Mouse (Mus musculus): Measurements from ENCODE around the gene Sec11a. TPM values are rescaled to one million over a fixed set of nuclear protein-coding genes. Genes with fewer than 3 reads are reported as not detected.
"Not testable (repeated sequence)": the region's sequence is repeated elsewhere in the genome, so short reads cannot be mapped to it uniquely, and the experiment has no call there.

The Sec11a gene
- total RNA-seq, 2 experiments from 2014 or later, result 61.7 to 71.4 TPM

DNA sequence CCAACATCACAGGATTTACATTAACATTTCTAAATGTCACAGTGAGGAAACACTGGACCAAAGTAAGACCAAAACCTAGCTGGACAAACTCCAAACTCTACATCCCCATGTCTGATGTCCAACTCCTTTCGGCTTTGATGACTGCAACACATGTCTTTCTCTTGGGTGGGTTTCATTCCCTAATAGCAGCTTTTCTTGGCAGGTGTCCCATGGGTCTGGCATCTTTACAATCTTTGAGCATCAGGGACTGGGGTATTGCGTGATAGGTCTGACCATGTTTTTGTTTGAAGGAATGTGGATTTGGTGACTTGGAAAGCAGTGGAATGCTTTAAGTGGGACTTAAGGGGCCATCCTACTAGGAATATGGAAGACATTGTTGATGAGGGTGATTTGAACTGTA lies 9.3 kb upstream of the Sec11a start:
- DNase-seq, result no peak

DNA sequence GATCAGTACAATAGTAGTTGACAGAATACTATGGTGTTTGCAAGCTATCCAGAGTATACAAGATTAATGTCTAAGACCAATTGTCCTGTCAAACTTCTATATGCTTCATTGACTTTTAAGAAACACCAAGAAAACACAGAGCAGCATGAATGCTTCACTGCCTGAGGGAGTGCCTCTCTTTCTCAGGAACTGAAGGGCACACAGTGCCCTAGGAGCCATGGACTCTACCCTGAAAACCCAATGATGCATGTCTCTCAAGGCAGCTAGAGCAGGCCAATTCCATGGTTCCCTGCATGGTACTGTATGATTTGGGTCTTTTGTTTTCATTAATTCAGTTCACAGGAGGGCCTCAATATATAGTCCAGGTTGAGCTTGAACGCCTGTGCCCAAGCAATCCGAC lies 6.7 kb upstream of the Sec11a start:
- no peak for DNase-seq

DNA sequence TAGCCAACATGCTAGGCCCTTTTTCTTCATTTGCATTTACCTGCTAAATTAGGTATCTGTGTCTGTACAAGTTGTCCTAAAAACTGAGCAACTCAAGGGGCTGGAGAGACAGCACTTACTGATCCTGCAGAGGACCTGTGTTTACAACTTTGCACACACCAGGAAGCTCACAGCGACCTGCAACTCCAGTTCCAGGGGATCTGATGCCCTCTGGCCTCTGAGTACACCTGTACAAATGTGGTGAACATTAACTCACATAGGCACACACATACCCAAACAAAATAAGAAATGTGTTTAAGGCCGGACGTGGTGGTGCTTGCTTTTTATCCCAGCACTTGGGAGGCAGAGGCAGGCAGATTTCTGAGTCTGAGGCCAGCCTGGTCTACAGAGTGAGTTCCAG lies 4.6 kb upstream of the Sec11a start:
- no peak for DNase-seq

DNA sequence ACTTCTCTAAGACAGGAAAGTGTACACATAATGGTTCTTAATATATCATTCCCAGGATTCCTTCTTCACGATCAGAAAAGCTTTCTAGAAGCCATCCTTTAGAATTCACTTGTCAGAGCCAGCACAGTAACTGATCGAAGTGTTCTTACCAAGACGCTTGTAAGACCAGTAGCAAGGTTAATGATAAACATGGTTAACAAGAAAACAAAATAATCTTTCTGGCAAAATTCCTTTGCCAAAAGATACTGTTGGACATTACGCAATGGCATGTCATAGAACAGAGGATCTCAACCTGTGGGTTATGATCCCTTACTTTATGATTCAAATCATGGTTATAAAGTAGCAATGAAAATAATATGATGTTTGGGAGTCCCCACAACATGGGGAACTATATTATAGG lies 3.9 kb upstream of the Sec11a start:
- no peak for DNase-seq

DNA sequence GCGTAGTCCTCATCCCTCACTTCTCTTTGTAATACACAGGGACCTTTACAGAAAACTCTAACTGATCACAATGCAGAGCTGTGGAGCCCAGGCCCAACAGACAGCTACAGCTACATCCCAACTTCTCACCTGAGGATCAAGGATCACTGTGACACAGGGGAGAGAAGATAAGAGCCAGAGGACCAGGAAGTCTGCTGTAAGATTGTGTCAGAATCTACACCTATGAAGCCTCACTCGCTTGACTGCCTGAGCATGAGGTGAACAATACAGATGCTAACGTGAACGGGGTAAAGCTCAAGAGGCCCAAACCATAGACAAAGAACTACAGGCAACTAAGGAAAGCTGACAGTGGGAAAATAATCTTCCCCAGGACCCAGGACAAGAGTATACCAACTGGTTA lies 7.8 kb downstream of the Sec11a start:
- no peak for DNase-seq

DNA sequence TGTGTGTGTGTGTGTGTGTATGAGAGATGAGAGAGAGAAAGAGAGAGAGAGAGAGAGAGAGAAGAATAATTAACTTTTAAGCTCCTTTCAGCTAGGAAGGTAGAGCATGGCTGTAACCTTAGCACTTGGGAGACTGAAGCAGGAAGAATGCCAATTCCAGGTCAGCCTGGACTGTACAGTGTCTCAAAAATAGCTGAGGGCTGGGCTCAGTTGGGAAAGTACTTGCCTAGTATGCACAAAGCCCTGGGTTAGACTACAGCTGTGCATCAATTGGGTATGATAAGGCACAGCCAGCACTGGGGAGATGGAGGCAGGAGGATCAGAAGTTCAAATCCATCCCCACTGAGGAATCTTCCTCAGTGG lies 10.3 kb downstream of the Sec11a start:
- not testable (repeated sequence) for DNase-seq

DNA sequence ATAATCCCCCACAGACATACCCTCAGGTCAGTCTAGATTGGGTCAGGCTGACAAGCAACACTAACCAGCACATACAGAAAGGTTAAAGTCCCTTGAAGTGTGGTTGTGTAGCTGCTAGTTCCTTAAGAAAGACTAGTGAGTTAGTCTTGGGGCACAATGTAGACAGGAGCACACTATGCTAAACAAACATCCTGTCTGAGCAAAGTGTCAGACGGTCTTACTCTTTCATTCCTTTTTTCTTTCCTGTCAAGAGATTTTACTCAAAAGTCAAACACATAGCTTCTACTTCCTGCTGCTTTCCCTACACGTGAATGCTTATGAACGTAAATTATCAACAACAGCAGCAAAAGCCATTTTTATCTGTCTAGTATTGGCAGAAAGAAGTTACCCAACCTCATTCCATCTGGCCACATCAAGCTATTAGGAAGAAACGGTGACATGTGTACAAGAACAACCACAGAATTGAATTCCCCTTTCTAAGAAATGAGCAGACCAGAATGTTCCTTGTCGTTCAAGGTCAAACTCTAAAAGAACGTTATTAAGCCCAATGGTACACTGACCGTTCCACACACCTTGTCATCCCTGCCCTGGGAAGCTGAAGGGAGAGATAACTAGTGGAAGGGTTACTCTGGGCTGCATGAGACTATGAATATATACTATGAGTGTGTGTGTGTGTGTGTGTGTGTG lies 10.8 kb downstream of the Sec11a start:
- DNase-seq, result not testable (repeated sequence)

DNA sequence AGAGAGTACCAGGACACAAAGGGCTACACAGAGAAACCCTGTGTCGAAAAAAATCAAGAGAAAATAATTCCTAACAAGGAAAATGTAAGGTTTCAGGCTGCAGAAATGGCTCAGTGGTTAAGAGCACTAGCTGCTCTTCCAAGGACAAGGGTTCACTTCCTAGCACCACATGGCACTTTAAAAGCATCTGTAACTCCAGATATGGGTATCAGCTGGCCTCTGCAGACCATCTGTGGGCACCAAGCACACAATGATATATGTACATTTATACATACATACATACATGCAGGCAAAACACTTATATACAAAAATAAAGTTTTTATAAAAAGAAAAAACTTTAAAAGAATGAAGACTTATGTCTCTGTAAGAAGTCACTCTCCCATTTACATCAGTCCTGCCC lies 11.7 kb downstream of the Sec11a start:
- no peak for DNase-seq

DNA sequence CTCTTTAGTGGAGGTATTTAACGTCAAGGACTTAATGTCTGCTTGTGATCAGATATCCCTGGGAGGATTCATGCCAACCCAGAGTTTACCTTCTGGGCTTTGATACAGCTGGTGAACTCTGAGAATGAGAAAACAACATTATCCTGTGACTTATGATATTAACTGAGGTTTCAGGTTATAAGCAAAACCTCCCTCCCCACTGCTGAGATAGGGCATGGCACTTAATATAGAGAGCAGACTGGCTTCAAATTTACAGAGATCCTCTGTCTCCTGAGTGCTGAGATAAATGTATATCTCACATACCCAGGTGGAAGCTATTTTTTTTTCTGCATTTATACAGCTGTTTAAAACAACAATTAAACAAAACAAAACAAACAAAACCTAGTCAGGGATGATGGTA lies 14.8 kb downstream of the Sec11a start:
- DNase-seq, result no peak

DNA sequence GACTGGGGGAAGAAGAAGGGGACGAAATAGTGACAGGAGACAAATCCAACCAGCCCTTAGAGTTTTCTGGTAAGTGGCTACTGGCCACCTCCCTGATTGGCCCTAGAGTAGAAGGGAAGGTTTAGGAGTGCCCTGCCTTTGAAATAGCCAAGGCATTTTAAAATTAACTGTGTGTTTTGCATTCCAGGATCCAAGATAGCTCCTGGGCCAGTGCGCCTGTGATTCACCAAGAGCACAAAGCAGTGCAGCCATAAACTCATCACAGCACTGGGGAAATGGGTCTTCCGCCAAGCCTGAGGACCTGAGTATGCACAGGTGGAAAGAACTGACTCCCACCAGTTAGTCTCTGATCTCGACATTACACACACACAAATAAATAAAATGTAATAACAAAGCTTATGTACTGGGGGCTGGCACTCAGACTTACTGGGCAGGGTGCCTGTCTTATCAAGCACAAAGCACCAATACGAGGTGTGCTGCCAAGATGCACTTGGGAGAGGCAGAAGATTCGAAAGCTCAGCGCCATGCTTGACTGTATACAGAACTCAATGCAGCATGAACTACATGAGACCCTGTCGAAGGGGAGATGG lies 15.9 kb downstream of the Sec11a start:
- DNase-seq, result peak; percentile 48

DNA sequence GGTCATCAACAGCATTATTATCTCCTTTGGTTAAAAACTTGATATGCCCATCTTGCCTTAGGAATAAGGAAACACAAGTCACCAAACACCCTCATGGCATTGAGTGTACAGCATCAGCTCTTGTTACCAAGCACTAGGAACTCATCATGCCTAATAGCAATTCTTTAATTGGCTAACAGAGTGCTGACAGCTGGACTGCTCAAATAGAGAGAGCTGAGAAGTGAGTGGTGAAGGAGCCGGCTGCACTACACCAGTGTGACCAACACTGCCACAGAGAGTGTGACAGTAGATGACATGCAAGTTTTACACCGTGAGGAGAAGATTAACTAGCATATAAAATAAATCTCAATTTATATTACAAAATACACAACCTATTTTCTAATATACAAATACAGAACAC lies 24.4 kb downstream of the Sec11a start:
- DNase-seq, result peak; percentile 35

DNA sequence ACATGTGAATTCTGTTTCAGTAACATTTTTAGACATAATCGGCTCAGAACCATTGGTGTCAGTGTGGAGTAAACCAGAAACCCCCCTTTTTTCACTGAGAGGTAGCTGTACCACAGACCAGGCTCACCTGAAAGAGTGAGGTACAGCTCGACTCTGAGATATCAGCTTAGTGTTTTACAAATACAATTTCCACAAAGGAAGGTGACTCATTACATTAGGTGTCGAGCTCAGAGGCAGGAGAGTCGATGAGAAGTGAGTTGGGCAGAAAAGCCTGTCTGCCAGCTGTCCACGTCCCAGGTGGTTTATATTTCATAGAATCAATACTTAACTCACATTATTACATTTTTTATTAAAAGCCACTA lies 28.0 kb downstream of the Sec11a start:
- no peak for DNase-seq

DNA sequence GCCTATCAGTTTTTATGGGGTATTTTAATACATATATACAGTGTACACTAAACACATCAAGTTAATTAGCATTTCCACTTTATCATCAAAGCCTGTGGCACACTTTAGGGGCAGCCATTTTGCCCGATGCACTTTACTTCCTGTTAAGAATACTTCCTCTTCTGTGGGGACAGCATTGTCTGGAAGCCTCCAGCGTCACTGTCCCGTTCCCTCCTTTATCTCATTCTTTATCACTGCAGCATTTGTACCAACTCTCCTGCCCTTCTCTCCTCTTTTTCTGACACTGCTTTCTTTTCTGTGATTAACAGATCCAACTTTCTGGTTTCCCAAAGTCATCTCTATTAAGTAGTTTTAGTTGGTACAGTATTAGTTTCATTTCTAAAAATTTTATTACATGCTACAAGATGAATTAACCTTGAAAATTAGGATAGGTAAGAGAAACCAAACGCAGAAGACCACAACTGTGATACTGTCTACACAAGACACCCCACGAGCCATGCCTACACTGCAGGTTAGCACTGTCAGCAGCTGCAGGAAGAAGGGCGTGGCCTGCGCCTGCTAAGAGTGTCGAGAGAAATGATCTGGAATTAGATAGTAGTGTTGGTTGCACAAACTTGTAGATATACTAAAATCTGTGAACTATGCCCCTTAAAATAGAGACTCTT lies 28.5 kb downstream of the Sec11a start:
- no peak for DNase-seq

DNA sequence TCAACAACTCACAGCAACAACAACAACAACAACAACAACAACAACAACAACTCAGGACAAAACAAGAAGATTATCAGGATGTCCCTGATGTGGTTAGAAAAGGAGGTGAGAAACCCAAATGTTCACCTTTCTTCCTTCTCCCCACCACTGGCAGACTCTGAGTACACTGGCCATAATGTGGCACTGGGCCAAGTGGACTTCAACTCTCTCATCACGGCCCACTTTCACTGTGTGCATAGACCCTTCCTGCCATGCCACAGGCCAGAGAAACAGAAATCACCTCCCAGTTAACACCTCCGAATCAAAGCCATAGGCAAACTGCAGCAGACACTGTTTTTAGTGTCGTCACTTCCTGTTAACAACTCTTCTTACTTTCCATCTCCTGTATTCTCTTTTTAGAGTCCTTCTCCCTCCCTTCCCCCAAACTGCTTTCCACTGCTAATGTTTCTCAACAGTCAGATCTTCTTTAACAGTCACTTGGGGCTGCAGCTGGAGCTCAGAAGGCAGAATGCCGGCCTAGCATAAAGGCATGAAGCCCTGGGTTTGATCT lies 29.6 kb downstream of the Sec11a start:
- DNase-seq, result no peak

DNA sequence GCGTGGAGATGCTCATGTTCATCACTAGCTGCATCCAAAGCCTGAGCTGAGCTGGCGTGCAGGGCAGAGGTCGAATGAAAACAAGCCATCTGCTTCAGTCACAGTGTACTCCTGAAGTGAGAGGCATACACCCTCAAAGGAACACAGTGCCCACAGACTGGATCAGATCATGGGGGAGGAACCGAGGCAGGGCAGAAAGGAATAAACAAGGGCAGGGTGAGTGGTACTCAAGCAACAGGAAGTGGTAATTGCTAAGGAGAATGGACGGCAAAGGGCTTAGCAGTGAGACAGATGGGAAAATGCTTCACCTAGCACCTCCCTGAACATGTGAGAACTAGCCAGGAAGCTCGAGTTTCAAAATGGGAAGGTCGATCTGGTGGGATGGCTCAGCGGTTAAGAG lies 35.1 kb downstream of the Sec11a start:
- DNase-seq, result no peak

DNA sequence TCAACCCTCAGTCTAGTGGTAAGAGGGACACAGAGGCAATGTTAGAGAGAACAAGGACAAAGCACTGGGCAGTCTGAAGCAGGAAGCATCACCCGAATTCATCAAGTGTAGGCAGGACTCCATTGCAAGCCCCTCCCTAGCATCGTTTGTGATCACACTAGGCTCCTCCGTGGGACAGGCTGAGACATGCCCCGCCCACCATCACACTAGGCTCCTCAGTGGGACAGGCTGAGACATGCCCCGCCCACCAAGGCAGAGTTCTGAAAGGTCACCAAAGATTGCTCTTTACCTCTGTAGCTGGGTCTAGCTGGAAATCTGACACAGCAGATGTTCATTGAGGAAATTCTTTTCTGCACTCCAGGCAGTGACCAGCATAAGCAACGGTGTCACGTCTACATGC lies 36.5 kb downstream of the Sec11a start:
- DNase-seq, result no peak

DNA sequence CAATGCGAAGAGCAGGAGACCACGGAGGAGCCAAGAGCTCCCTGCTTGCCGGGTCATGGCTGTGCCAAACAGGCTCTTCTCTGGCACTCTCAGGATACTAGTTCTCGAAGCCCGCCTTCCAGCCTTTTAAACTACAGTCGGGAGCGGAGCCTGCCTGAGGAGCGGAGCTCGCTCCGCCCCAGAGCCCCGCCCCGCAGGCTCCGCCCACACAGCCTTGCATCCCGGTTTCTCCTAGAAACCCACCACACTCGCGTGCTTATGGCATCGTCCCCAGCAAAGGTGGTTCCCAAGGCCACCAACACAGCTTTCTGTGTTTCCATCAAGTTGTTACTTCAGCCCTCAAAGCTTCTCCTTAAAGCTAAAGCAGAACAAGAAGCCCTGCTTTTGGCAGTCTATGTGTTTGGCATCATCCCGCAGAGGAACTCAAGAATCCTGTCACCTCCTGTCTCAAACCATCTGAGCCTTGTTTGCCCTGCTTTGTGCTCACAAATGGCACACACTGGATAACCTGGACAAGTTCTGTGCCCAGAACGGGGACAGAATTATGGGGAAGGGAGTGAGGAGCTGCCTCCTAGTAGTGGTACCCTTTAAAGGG lies 42.6 kb downstream of the Sec11a start, which contains the start of gene Nmb:
Gene Nmb (minus strand): TSS at position 156 of the 595 bp plus-strand sequence.
- peak; percentile 79 for DNase-seq

DNA sequence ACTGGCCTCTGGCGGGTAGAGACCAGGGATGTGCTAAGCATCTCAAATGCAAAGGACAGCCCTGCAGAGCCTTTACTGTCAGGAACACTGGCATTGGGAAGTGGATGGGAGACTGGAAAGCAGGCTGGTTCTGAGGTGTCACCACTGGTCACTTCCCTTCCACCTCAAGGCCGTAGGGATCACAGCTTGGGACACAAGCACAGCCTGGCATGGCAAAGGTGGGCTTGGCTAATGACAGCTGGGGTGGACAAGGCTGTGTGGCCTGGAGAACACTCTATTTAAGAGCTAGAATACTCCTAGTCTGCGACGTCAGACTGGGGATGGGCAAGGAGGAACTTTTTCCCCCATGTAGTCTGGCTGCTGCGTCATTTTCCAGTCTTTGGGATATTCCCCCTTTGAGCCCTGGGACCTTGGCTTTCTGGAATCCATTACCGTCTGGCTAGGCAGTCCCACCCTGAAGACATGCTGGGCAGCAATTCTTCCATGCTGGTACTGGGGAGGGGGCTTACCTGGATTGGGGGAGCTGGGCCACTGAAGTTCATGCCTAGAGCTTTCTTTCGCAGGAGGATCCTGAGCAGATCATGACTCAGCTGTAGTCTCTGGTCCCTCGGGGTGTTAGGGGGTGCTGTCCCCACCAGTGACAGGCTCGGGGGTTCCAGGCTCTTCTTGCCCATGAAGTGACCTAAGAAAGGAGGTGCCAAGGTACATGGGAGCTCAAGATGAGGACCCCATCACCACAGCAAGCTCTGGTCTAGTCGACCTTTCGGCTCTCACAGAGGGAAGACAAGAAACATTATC lies 43.8 kb downstream of the Sec11a start:
- DNase-seq, result no peak

DNA sequence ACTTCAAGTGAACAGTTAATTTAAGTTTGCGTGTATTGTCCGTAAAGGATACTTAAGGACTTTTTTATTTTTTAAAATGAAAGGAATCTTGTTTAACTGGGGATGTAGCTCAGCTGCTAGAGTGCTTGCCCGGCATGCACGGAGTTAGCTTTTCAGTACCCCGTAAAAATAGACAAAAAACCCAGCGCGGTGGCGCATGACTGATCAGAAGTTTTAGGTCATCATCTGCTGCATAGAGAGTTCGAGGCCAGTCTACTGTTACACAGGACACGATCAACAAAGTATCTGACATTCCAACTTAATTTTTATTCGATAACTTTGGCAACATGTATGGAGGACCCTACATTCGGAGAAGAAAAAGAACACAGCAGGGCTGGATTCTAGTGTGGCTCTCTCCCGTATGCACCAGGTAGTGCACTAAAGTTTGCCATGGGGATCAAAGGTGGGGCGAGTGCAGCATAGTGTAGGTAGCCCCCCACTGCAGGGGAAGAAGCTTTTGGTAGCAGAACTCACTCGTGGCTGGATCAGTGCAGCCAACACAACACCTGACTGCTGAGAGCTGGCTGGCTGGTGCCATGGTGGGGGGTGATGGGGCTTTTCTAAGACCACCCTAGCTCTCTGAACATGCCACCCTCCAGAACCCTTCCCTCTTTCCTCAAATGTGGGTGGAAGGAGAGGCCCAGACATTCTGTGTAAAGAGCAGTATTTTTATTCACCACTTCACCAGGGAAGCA lies 45.9 kb downstream of the Sec11a start:
- DNase-seq, result no peak

DNA sequence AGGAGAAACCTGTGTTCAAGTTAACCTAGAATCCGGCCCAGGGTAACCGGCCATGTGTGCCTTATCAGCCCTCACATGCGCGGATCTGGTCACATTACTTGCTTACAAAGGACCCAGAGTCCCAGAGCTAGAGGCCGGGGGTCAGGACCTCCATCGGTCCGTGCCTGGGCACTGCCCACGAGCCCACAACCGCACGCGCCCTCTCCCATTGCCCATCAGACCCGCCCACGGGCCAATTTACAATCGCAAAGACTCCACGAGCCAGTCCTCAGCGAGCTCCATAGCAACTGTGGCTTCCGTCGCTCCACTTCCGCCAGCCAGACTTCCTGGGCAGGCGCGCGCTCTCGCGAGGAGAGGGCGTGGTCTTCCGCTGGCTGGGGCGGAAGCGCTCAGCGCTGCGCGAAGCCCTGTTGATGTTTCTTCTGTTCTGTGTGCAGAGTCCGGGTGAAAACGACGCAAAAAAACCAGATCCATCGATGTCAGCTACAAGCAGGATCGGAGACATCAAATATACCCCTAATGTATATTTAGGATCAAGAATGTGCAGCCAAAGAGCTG lies 46.6 kb downstream of the Sec11a start, which contains the start of gene Wdr73:
Gene Wdr73 (minus strand): TSS at position 326 of the 558 bp plus-strand sequence.
- peak; percentile 91 for DNase-seq

DNA sequence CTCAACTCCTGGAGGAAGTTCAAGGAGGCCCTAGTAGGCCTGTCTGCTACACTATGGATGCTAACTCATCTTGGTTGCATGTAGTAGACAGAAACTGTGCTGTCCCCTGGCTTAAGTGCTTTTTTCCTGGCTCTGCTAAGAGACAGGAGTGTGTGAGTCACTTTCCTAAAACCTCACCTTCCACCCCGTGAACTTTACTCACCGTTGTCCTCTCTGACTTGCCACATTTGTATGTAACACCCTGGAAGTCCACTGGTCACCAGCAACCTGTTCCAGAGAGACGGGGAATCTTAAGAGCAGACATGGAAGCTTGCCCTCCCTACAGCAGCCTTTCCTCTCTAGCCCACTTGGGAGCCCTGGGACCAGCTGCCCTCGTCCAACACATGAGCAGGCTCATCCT lies 49.9 kb downstream of the Sec11a start:
- DNase-seq, result no peak
